Mouse (Mus musculus) embryonic fibroblast, embryonic 13.5 days (primary cell): Measurements from ENCODE around the gene Gprasp2.
"Not testable (repeated sequence)": the region's sequence is repeated elsewhere in the genome, so short reads cannot be mapped to it uniquely, and the experiment has no call there.

Experiments
- CTCF ChIP-seq: IDR thresholded peaks from 2 replicates; pipeline ENCODE4 v1.5.1; 2011; ENCODE audit warnings: mild to moderate bottlenecking, control low read depth, low read length, moderate library complexity, borderline replicate concordance; ENCODE audit not compliant: insufficient read depth
- POLR2A ChIP-seq: IDR thresholded peaks from 2 replicates; pipeline ENCODE4 v1.6.1; 2011; ENCODE audit warnings: low read depth, mild to moderate bottlenecking, control low read depth, low read length, moderate library complexity

- TF ChIP-seq CTCF, POLR2A: not testable (repeated sequence)
Observed at GRCm38 (mm10) chrX:135835896-135836295, 2.9 kb upstream of the Gprasp2 start.
